Mouse (Mus musculus): ENCODE measurements around the gene Hip1r. TPM values are rescaled to one million over a fixed set of nuclear protein-coding genes. Genes with fewer than 3 reads are reported as not detected.

The Hip1r gene
- polyA plus RNA-seq, 1 experiment from 2014 or later: 33.8 TPM

- peaks cover 29% of the 10 kb centered on the region for H3K36me3 ChIP-seq (ENCODE audit: control insufficient read depth, insufficient read depth, low read length)
These were observed 32.9 kb downstream of the Hip1r start for GRCm38 (mm10) chr5:124006082-124006873.

GRCm38 (mm10) chr5:124006891-124007491, 33.6 kb downstream of the Hip1r start:
- no peak for ATAC-seq
- Histone ChIP-seq H3K9me3 (ENCODE audit: control insufficient read depth, low read length) (no peaks in the 10 kb centered on the region), H3K4me2 (ENCODE audit: low read depth, low read length) (no peak overlapping the region), H3K4me3 (ENCODE audit: low read length) (no peak overlapping the region), H3K27me3 (replicated peaks; ENCODE audit: control insufficient read depth, insufficient read depth, low read length) (no peaks in the 10 kb centered on the region), H3K36me3 (ENCODE audit: control insufficient read depth, insufficient read depth, low read length) (peaks cover 28% of the 10 kb centered on the region), H3K27ac (ENCODE audit: low read length) (no peak overlapping the region), H3K4me1 (ENCODE audit: control insufficient read depth, insufficient read depth, low read length) (peaks cover 38% of the 10 kb centered on the region), H3K9ac (ENCODE audit: low read depth, low read length) (no peak overlapping the region)
- 84% methylated on average over 17 of the region's 17 CpGs for WGBS

More at GRCm38 (mm10) chr5:124006082-124006873, 32.9 kb downstream of the Hip1r start:
- no peak overlapping the region for H3K9ac ChIP-seq (ENCODE audit: low read depth, low read length)
- H3K4me2 ChIP-seq (ENCODE audit: low read depth, low read length): no peak overlapping the region
- no peak overlapping the region for H3K27ac ChIP-seq (ENCODE audit: low read length)
- no peak overlapping the region for H3K4me3 ChIP-seq (ENCODE audit: low read length)
- peaks cover 31% of the 10 kb centered on the region for H3K4me1 ChIP-seq (ENCODE audit: control insufficient read depth, insufficient read depth, low read length)
- no peaks in the 10 kb centered on the region for H3K9me3 ChIP-seq (ENCODE audit: control insufficient read depth, low read length)
- ATAC-seq: no peak
- 81% methylated on average over 26 of the region's 26 CpGs for WGBS
- H3K27me3 ChIP-seq (replicated peaks; ENCODE audit: control insufficient read depth, insufficient read depth, low read length): no peaks in the 10 kb centered on the region

- Histone ChIP-seq H3K9me3 (ENCODE audit: control insufficient read depth, low read length) (no peaks in the 10 kb centered on the region), H3K4me1 (ENCODE audit: control insufficient read depth, insufficient read depth, low read length) (peaks cover 50% of the 10 kb centered on the region), H3K4me3 (ENCODE audit: low read length) (no peak overlapping the region), H3K36me3 (ENCODE audit: control insufficient read depth, insufficient read depth, low read length) (peaks cover 24% of the 10 kb centered on the region), H3K27me3 (replicated peaks; ENCODE audit: control insufficient read depth, insufficient read depth, low read length) (no peaks in the 10 kb centered on the region), H3K4me2 (ENCODE audit: low read depth, low read length) (no peak overlapping the region), H3K27ac (ENCODE audit: low read length) (peak overlapping the region; percentile 73; the same call in 1 of the 2 replicates), H3K9ac (ENCODE audit: low read depth, low read length) (no peak overlapping the region)
- ATAC-seq: peak; percentile 36
- 74% methylated on average over 8 of the region's 8 CpGs for WGBS
These were observed 36.6 kb downstream of the Hip1r start for GRCm38 (mm10) chr5:124010077-124010476.

GRCm38 (mm10) chr5:124010910-124011655, 37.7 kb downstream of the Hip1r start:
- Histone ChIP-seq H3K4me2 (ENCODE audit: low read depth, low read length) (peak overlapping the region; percentile 30), H3K4me3 (ENCODE audit: low read length) (no peak overlapping the region), H3K27ac (ENCODE audit: low read length) (peak overlapping the region; percentile 73), H3K27me3 (replicated peaks; ENCODE audit: control insufficient read depth, insufficient read depth, low read length) (no peaks in the 10 kb centered on the region), H3K36me3 (ENCODE audit: control insufficient read depth, insufficient read depth, low read length) (peaks cover 20% of the 10 kb centered on the region), H3K4me1 (ENCODE audit: control insufficient read depth, insufficient read depth, low read length) (peaks cover 54% of the 10 kb centered on the region), H3K9ac (ENCODE audit: low read depth, low read length) (peak overlapping the region; percentile 51), H3K9me3 (ENCODE audit: control insufficient read depth, low read length) (no peaks in the 10 kb centered on the region)
- peak; percentile 61 for ATAC-seq
- 13% methylated on average over 19 of the region's 19 CpGs for WGBS

- Histone ChIP-seq H3K27me3 (replicated peaks; ENCODE audit: control insufficient read depth, insufficient read depth, low read length) (no peaks in the 10 kb centered on the region), H3K9ac (ENCODE audit: low read depth, low read length) (peak overlapping the region; percentile 30; the same call in 1 of the 2 replicates), H3K27ac (ENCODE audit: low read length) (peak overlapping the region; percentile 73; the same call in 1 of the 2 replicates), H3K36me3 (ENCODE audit: control insufficient read depth, insufficient read depth, low read length) (peaks cover 16% of the 10 kb centered on the region; the same call in 1 of the 2 replicates), H3K9me3 (ENCODE audit: control insufficient read depth, low read length) (no peaks in the 10 kb centered on the region), H3K4me2 (ENCODE audit: low read depth, low read length) (no peak overlapping the region), H3K4me1 (ENCODE audit: control insufficient read depth, insufficient read depth, low read length) (peaks cover 60% of the 10 kb centered on the region), H3K4me3 (ENCODE audit: low read length) (no peak overlapping the region)
- 40% methylated on average over 8 of the region's 8 CpGs for WGBS
- ATAC-seq: no peak
These were observed 38.5 kb downstream of the Hip1r start for GRCm38 (mm10) chr5:124011927-124012326.

GRCm38 (mm10) chr5:124012885-124013284, 39.5 kb downstream of the Hip1r start:
- Histone ChIP-seq H3K36me3 (ENCODE audit: control insufficient read depth, insufficient read depth, low read length) (peaks cover 16% of the 10 kb centered on the region; the same call in 1 of the 2 replicates), H3K27me3 (replicated peaks; ENCODE audit: control insufficient read depth, insufficient read depth, low read length) (no peaks in the 10 kb centered on the region), H3K9me3 (ENCODE audit: control insufficient read depth, low read length) (no peaks in the 10 kb centered on the region), H3K9ac (ENCODE audit: low read depth, low read length) (no peak overlapping the region), H3K4me2 (ENCODE audit: low read depth, low read length) (no peak overlapping the region), H3K4me1 (ENCODE audit: control insufficient read depth, insufficient read depth, low read length) (peaks cover 63% of the 10 kb centered on the region), H3K27ac (ENCODE audit: low read length) (0 out of 2 replicates have a peak overlapping the region, but pooled peaks have one; percentile 28), H3K4me3 (ENCODE audit: low read length) (no peak overlapping the region)
- WGBS: 70% methylated on average over 10 of the region's 10 CpGs
- no peak for ATAC-seq

- Histone ChIP-seq H3K27me3 (replicated peaks; ENCODE audit: control insufficient read depth, insufficient read depth, low read length) (no peaks in the 10 kb centered on the region), H3K9ac (ENCODE audit: low read depth, low read length) (no peak overlapping the region), H3K36me3 (ENCODE audit: control insufficient read depth, insufficient read depth, low read length) (peaks cover 10% of the 10 kb centered on the region; the same call in 1 of the 2 replicates), H3K4me1 (ENCODE audit: control insufficient read depth, insufficient read depth, low read length) (peaks cover 68% of the 10 kb centered on the region), H3K4me3 (ENCODE audit: low read length) (no peak overlapping the region), H3K27ac (ENCODE audit: low read length) (no peak overlapping the region), H3K9me3 (ENCODE audit: control insufficient read depth, low read length) (no peaks in the 10 kb centered on the region), H3K4me2 (ENCODE audit: low read depth, low read length) (no peak overlapping the region)
- WGBS: 84% methylated on average over 16 of the region's 16 CpGs
- no peak for ATAC-seq
These were observed 40.3 kb downstream of the Hip1r start for GRCm38 (mm10) chr5:124013747-124014146.

- no peaks in the 10 kb centered on the region for H3K27me3 ChIP-seq (replicated peaks; ENCODE audit: control insufficient read depth, insufficient read depth, low read length)
- H3K36me3 ChIP-seq (ENCODE audit: control insufficient read depth, insufficient read depth, low read length): 0 out of 2 replicates have a peak, but pooled peaks cover 6% of the 10 kb centered on the region
- 71% methylated on average over 3 of the region's 3 CpGs for WGBS
- H3K4me3 ChIP-seq (ENCODE audit: low read length): no peak overlapping the region
- no peak for ATAC-seq
- no peak overlapping the region for H3K4me2 ChIP-seq (ENCODE audit: low read depth, low read length)
- no peak overlapping the region for H3K9ac ChIP-seq (ENCODE audit: low read depth, low read length)
- no peaks in the 10 kb centered on the region for H3K9me3 ChIP-seq (ENCODE audit: control insufficient read depth, low read length)
- peaks cover 68% of the 10 kb centered on the region for H3K4me1 ChIP-seq (ENCODE audit: control insufficient read depth, insufficient read depth, low read length)
- H3K27ac ChIP-seq (ENCODE audit: low read length): 0 out of 2 replicates have a peak overlapping the region, but pooled peaks have one; percentile 34
These were observed 40.8 kb downstream of the Hip1r start for GRCm38 (mm10) chr5:124014180-124014579.

- ATAC-seq: no peak
- Histone ChIP-seq H3K36me3 (ENCODE audit: control insufficient read depth, insufficient read depth, low read length) (0 out of 2 replicates have a peak, but pooled peaks cover 6% of the 10 kb centered on the region), H3K9me3 (ENCODE audit: control insufficient read depth, low read length) (no peaks in the 10 kb centered on the region), H3K9ac (ENCODE audit: low read depth, low read length) (peak overlapping the region; percentile 23; the same call in 1 of the 2 replicates), H3K4me3 (ENCODE audit: low read length) (no peak overlapping the region), H3K27me3 (replicated peaks; ENCODE audit: control insufficient read depth, insufficient read depth, low read length) (no peaks in the 10 kb centered on the region), H3K4me1 (ENCODE audit: control insufficient read depth, insufficient read depth, low read length) (peaks cover 73% of the 10 kb centered on the region), H3K27ac (ENCODE audit: low read length) (peak overlapping the region; percentile 34; the same call in 1 of the 2 replicates), H3K4me2 (ENCODE audit: low read depth, low read length) (no peak overlapping the region)
- WGBS: 32% methylated on average over 11 of the region's 11 CpGs
These were observed 41.4 kb downstream of the Hip1r start for GRCm38 (mm10) chr5:124014791-124015251.

Measured in intestine, embryonic 16.5 days (tissue).